In genomic region chr3:147537584-147537983, GRCm38 (mm10) we compare ENCODE assay signal across 23 mouse cellular contexts.
DNase-seq lines count a peak whose midpoint lies in the region; ATAC-seq lines count a peak whose summit lies in the region.
"Had no signal": no experiment of that assay in that cellular context is flagged by ENCODE, and none has a peak within 500 bp of the region (broad histone marks: within the 10 kb centered on the region; RNA-seq: fewer than 3 reads in every experiment).

No protein-coding gene starts in this region.

- H3K9me3 ChIP-seq in midbrain, embryonic 11.5 days (ENCODE audit: control insufficient read depth, low read length), result no peaks in the 10 kb centered on the region
- H3K9me3 ChIP-seq in midbrain, embryonic 16.5 days (replicated peaks; ENCODE audit: control insufficient read depth, low read length, poor library complexity, severe bottlenecking), result no peaks in the 10 kb centered on the region
- H3K9me3 ChIP-seq: forebrain, embryonic 10.5 days; forebrain, embryonic 13.5 days; heart, embryonic 13.5 days; hindbrain, embryonic 15.5 days had no signal

- no peaks in the 10 kb centered on the region for H3K27me3 ChIP-seq in midbrain, embryonic 11.5 days (ENCODE audit: control insufficient read depth, insufficient read depth, low read length)
- no peaks in the 10 kb centered on the region for H3K27me3 ChIP-seq in midbrain, embryonic 16.5 days (ENCODE audit: control insufficient read depth, insufficient read depth, low read depth, low read length)
- H3K27me3 ChIP-seq: CH12.LX; forebrain, embryonic 13.5 days; heart, embryonic 13.5 days; hindbrain, embryonic 15.5 days had no signal

- H3K4me3 ChIP-seq in midbrain, embryonic 11.5 days (ENCODE audit: low read depth, low read length), result no peak overlapping the region
- H3K4me3 ChIP-seq in midbrain, embryonic 16.5 days (ENCODE audit: low read depth, low read length), result no peak overlapping the region
- H3K4me3 ChIP-seq: forebrain, embryonic 10.5 days; forebrain, embryonic 13.5 days; heart, embryonic 13.5 days; hindbrain, embryonic 15.5 days had no signal

- no peaks in the 10 kb centered on the region for H3K4me1 ChIP-seq in midbrain, embryonic 11.5 days (ENCODE audit: control insufficient read depth, insufficient read depth, low read length)
- no peaks in the 10 kb centered on the region for H3K4me1 ChIP-seq in midbrain, embryonic 16.5 days (ENCODE audit: control insufficient read depth, insufficient read depth, low read length)
- H3K4me1 ChIP-seq: forebrain, embryonic 10.5 days; forebrain, embryonic 13.5 days; heart, embryonic 13.5 days; hindbrain, embryonic 15.5 days had no signal

- no peak overlapping the region for H3K9ac ChIP-seq in midbrain, embryonic 11.5 days (ENCODE audit: low read length)
- H3K9ac ChIP-seq in midbrain, embryonic 16.5 days (ENCODE audit: low read depth, low read length), result no peak overlapping the region
- H3K9ac ChIP-seq: forebrain, embryonic 13.5 days; heart, embryonic 13.5 days; hindbrain, embryonic 15.5 days had no signal

- peak; percentile 90 for ATAC-seq in frontal cortex, adult (ENCODE audit: low TSS enrichment)
- ATAC-seq in midbrain, embryonic 11.5 days (ENCODE audit: low FRiP score), result no peak
- ATAC-seq in midbrain, embryonic 16.5 days, result no peak
- ATAC-seq: forebrain, embryonic 13.5 days; forebrain, embryonic 16.5 days had no signal

- DNase-seq in frontal cortex, postnatal 14 days (ENCODE audit: low spot score in 2 of 2), result no peak
- DNase-seq in midbrain, embryonic 11.5 days (ENCODE audit: low spot score, missing footprints), result peak; percentile 60
- peak; percentile 54 for DNase-seq in telencephalon, adult 2 months (ENCODE audit: low read depth, low spot score)
- no peak for DNase-seq in layer of hippocampus, adult 8-10 months (ENCODE audit: low spot score in 2 of 2)
- DNase-seq: adrenal gland, adult 8-10 months; adrenal gland, postnatal 25 days; B cell, adult 2 months; cerebellum, adult 18-20 months; cerebellum, adult 9-10 months; cerebellum, postnatal 14 days; gastrocnemius, postnatal 25 days; heart, adult 18-20 months; heart, postnatal 14 days; heart, postnatal 4 days had no signal

- H3K4me2 ChIP-seq in midbrain, embryonic 11.5 days, result no peak overlapping the region
- H3K4me2 ChIP-seq in midbrain, embryonic 16.5 days (ENCODE audit: low read length), result no peak overlapping the region
- H3K4me2 ChIP-seq: forebrain, embryonic 13.5 days; heart, embryonic 13.5 days; hindbrain, embryonic 15.5 days had no signal

- no peaks in the 10 kb centered on the region for H3K36me3 ChIP-seq in midbrain, embryonic 11.5 days (ENCODE audit: control insufficient read depth, insufficient read depth, low read length)
- H3K36me3 ChIP-seq in midbrain, embryonic 16.5 days (ENCODE audit: control insufficient read depth, insufficient read depth, low read length), result no peaks in the 10 kb centered on the region
- H3K36me3 ChIP-seq: forebrain, embryonic 10.5 days; G1E; heart, embryonic 13.5 days; hindbrain, embryonic 15.5 days had no signal

- H3K27ac ChIP-seq in midbrain, embryonic 11.5 days (ENCODE audit: low read depth, low read length), result no peak overlapping the region
- H3K27ac ChIP-seq in midbrain, embryonic 16.5 days (ENCODE audit: low read length), result no peak overlapping the region
- H3K27ac ChIP-seq: forebrain, embryonic 10.5 days; forebrain, embryonic 13.5 days; heart, embryonic 13.5 days; hindbrain, embryonic 15.5 days had no signal

Comparison
In these comparisons a context has a peak if more than half of its experiments do, and no peak if none do; other contexts are left out.
1. DNase-seq: peak in midbrain, embryonic 11.5 days (single experiment) and telencephalon, adult 2 months (single experiment); none in frontal cortex, postnatal 14 days (0 of 2) and layer of hippocampus, adult 8-10 months (0 of 2).